Mouse (Mus musculus): ENCODE results near the gene Lsm4.

DNA sequence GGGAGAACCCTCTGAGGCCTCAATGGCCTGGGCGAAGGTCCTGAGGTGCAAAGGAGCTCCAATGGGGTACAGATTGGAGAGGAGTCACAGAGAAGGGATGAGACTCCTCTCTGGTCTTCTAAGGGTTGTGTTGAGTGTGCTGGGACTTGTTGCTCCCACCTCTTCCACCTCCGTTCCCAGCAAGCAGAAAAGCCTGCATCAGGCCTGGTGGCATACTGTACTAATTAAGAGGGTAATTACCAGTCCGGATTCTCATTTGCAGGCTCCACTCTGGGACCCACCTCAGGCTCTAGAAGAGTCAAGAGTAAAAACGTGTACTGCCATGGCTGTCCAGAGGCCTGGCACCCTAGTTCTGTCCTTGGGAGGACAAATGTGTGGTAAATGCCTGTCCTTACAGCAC is 23.9 kb downstream of the Lsm4 start:
- no peak for TF ChIP-seq CTCF (IDR thresholded peaks at IDR 0.05; ENCODE audit: low read depth, low read length)
- TF ChIP-seq GATA1 (IDR thresholded peaks at IDR 0.05; ENCODE audit: borderline replicate concordance, low read length), result no peak
- TF ChIP-seq TAL1 (conservative IDR thresholded peaks at IDR 0.05; ENCODE audit: low read depth, low read length), result no peak
